Mouse (Mus musculus) midbrain, embryonic 13.5 days (tissue): ENCODE results near the gene Dpp4. TPM values are rescaled to one million over a fixed set of nuclear protein-coding genes. Genes with fewer than 3 reads are reported as not detected.

Source experiments
- ATAC-seq: fragments of 200-750 bp; cut with Nextera tagmentation; 2 replicates; pipeline ENCODE4 v1.8.0; 2017; ENCODE audit warnings: mild to moderate bottlenecking, moderate TSS enrichment, moderate library complexity
- H3K27ac ChIP-seq: fragments of 300-500 bp; sonication (generic); 2 replicates; pipeline ENCODE4 v1.5.1; 2015; ENCODE audit warnings: inconsistent platforms, mild to moderate bottlenecking, moderate library complexity
- H3K27me3 ChIP-seq: fragments of 300-500 bp; sonication (generic); 2 replicates; pipeline ENCODE4 v1.6.1; 2015; ENCODE audit warnings: mild to moderate bottlenecking, inconsistent platforms
- H3K36me3 ChIP-seq: fragments of 300-500 bp; sonication (generic); 2 replicates; pipeline ENCODE4 v1.6.1; 2015; ENCODE audit warnings: mild to moderate bottlenecking, inconsistent platforms
- H3K4me1 ChIP-seq: fragments of 300-500 bp; sonication (generic); replicated peaks from 2 replicates; pipeline ENCODE4 v1.6.1; 2015; ENCODE audit warnings: inconsistent platforms
- H3K4me2 ChIP-seq: fragments of 300-500 bp; sonication (generic); replicated peaks from 2 replicates; pipeline ENCODE4 v1.6.1; 2015; ENCODE audit warnings: moderate library complexity, mild to moderate bottlenecking, inconsistent platforms
- H3K4me3 ChIP-seq: fragments of 300-500 bp; sonication (generic); replicated peaks from 2 replicates; pipeline ENCODE4 v1.5.1; 2015; ENCODE audit warnings: mild to moderate bottlenecking, inconsistent platforms
- H3K9ac ChIP-seq: fragments of 300-500 bp; sonication (generic); replicated peaks from 2 replicates; pipeline ENCODE4 v1.6.1; 2015; ENCODE audit warnings: mild to moderate bottlenecking, inconsistent platforms
- H3K9me3 ChIP-seq: fragments of 300-500 bp; sonication (generic); 2 replicates; pipeline ENCODE4 v1.6.1; 2016; ENCODE audit warnings: mild to moderate bottlenecking, inconsistent platforms
- WGBS: fragments of 180-500 bp; shearing (Covaris S2); methylation state at CpG from one replicate; pipeline ENCODE4 v1.1.7; 2015; 5-methylcytosine and 5-hydroxymethylcytosine counted together
- polyA plus RNA-seq: library from polyadenylated mRNA; unstranded; fragments of >200 nt; fragmentation: Nextera tagmentation; extraction: Ambion mirVana; gene quantifications from 2 replicates; pipeline ENCODE4 v1.2.1, GENCODE M21; 2015

The Dpp4 gene
- 1.4 and 1.6 TPM in 2 replicates for polyA plus RNA-seq

DNA sequence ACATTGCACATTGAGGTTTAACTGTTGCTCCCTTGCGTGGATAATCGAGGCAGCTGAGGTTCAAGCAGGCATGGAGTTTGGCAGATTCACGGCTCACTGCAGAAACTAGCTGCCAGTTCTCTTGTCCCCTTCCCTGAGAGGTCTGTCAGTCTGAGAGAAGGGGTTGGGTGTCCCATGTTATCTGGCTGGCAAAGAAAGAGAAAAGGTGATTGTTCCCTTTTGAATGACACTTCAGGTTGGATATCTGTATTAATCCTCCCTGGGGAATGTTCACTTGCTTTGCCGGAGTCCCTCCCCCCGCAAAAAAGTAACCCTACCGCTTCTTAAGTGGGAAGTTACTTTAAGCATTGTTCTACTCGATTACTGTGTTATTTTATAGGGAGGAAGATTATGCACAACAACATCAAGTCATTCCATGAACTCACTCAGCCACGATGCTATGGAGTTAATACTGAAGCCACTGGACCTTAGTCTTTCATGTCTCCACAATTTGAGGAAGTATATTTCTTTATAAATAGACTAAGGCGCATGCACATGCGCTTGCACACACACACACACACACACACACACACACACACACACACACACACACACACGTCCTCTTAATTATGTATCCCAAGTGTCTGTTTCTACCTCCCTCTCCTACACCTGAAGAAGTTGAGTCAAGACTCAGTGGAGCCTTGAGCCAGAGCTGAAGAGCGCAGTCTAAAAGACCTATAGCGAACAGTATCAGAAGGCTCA, at the start of gene Dpp4:
TSS of gene Dpp4 (minus strand) at position 151 of the 741 bp plus-strand sequence.
- WGBS, result 50% methylated on average over 13 of the region's 13 CpGs
- peaks cover 13% of the 10 kb centered on the region for H3K4me1 ChIP-seq
- ATAC-seq, result no peak
- H3K27me3 ChIP-seq, result peaks cover 24% of the 10 kb centered on the region
- no peak within 1 kb of the TSS for H3K27ac ChIP-seq
- peak within 1 kb of the TSS; percentile 83 for H3K4me2 ChIP-seq
- H3K36me3 ChIP-seq, result no peaks in the 10 kb centered on the region
- H3K9me3 ChIP-seq, result no peaks in the 10 kb centered on the region
- peak within 1 kb of the TSS; percentile 44 for H3K4me3 ChIP-seq
- peak within 1 kb of the TSS; percentile 41 for H3K9ac ChIP-seq

GRCm38 (mm10) chr2:62460815-62461450, 48.9 kb upstream of the Dpp4 start:
- Histone ChIP-seq H3K9ac (no peak overlapping the region), H3K36me3 (no peaks in the 10 kb centered on the region), H3K4me1 (no peaks in the 10 kb centered on the region), H3K4me3 (no peak overlapping the region), H3K27ac (no peak overlapping the region), H3K9me3 (no peaks in the 10 kb centered on the region), H3K4me2 (no peak overlapping the region), H3K27me3 (no peaks in the 10 kb centered on the region)
- no peak for ATAC-seq
- WGBS, result 91% methylated on average over 12 of the region's 12 CpGs

DNA sequence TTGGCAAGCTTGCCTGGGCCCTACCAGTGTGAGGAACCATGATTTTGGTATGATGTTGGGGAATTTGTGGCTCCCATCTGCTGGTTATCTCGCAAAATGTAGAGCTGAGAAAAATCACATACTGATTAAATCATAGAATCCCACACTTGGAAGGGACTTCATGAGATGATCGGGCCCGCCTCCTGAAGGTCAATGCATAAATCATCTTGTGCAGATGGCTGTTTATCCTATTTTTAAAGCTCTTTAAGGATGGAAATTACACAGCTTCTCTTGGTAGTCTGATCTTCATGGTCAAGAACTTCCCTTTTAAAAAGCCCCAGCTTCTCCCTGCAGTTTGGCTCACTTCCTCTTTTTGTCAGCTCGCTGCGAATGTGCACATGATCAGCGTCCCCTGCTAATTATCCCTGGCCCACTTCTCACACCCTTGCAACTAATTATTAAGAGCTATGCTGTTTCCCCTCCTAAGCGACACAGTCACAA, 48.2 kb upstream of the Dpp4 start:
- 88% methylated on average over 7 of the region's 7 CpGs for WGBS
- H3K27ac ChIP-seq, result no peak overlapping the region
- H3K4me3 ChIP-seq, result no peak overlapping the region
- H3K9me3 ChIP-seq, result no peaks in the 10 kb centered on the region
- H3K9ac ChIP-seq, result no peak overlapping the region
- H3K36me3 ChIP-seq, result no peaks in the 10 kb centered on the region
- H3K27me3 ChIP-seq, result no peaks in the 10 kb centered on the region
- no peak overlapping the region for H3K4me2 ChIP-seq
- ATAC-seq, result no peak
- H3K4me1 ChIP-seq, result no peaks in the 10 kb centered on the region

DNA sequence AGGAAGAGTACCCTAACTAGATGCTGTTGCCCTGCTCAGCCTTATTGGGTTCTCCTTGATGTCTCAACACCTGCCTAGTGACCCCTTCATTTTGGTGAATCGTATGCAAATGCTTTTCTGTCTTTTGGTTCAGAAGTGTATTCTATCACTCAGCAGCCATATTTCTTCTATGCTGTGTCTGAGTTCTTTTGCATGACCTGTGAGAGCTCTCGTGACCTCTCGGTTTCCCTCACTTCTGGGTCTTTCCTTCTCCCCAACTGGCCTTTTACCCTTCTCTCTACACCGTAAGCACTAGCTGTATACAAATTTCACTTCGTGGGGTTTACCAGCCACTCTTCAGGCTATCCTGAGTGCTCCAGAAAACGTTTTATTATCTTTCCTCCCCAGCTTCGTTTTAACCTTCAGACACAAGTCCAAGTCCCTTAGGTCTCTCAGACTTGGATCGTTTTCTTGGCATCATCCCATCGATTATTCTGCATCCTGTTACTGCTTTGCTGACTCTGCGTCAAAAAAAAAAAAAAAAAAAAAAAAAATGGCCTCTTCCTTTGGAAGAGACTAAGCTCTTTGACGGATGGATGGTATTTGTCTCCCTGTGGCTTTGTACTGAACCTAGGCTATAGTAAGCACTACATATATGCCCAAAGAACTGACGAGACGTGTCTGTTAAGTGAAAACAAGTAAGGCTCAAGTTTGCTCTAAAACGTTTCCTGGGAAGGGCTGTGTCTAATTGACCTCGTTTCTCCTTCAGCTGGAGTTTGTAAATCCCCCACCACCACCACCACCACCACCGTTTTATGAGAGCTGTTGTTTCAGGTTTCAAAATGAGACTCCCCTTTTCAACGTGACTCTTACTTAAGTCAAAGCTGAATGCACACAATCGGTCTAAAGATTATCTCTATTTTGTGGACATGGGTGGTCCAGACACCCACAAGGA, 47.5 kb upstream of the Dpp4 start:
- Histone ChIP-seq H3K4me3 (no peak overlapping the region), H3K27ac (no peak overlapping the region)
- WGBS, result 72% methylated on average over 18 of the region's 18 CpGs

GRCm38 (mm10) chr2:62458070-62458469, 46.0 kb upstream of the Dpp4 start:
- H3K4me1 ChIP-seq, result no peaks in the 10 kb centered on the region
- ATAC-seq, result no peak
- H3K4me2 ChIP-seq, result no peak overlapping the region
- H3K27ac ChIP-seq, result no peak overlapping the region
- no peaks in the 10 kb centered on the region for H3K36me3 ChIP-seq
- no peaks in the 10 kb centered on the region for H3K27me3 ChIP-seq
- H3K9ac ChIP-seq, result no peak overlapping the region
- no peaks in the 10 kb centered on the region for H3K9me3 ChIP-seq
- no peak overlapping the region for H3K4me3 ChIP-seq
- 41% methylated on average over 9 of the region's 9 CpGs for WGBS

More for the DNA sequence above, 47.5 kb upstream of the Dpp4 start:
- 0 out of 2 replicates have a peak, but pooled peaks have one; percentile 12 for ATAC-seq
- H3K9ac ChIP-seq, result no peak overlapping the region
- H3K27me3 ChIP-seq, result no peaks in the 10 kb centered on the region
- no peaks in the 10 kb centered on the region for H3K4me1 ChIP-seq
- no peaks in the 10 kb centered on the region for H3K36me3 ChIP-seq
- H3K9me3 ChIP-seq, result no peaks in the 10 kb centered on the region
- H3K4me2 ChIP-seq, result no peak overlapping the region

DNA sequence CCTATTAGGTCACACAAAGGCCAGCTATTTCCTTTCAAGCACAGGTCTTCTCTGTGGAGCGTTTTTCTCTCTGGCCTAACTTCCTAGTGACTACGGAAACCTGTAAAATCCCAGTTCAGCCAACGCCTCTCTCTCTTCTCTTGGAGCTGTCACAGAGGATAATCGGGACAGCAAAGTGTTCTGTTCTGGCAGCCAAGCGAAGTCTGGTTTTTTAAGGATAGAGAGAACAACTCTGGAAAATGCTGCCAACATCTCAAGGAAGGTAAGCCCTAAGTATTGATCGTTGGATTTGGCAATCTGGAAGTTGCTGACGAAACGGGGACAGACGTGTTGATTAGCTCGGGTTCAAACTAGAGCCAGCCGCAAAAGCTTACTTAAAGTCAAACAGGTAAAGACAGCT, 43.0 kb upstream of the Dpp4 start:
- Histone ChIP-seq H3K27ac (no peak overlapping the region), H3K9me3 (no peaks in the 10 kb centered on the region), H3K36me3 (no peaks in the 10 kb centered on the region), H3K4me2 (no peak overlapping the region), H3K9ac (no peak overlapping the region), H3K27me3 (no peaks in the 10 kb centered on the region), H3K4me1 (no peaks in the 10 kb centered on the region), H3K4me3 (no peak overlapping the region)
- 88% methylated on average over 11 of the region's 11 CpGs for WGBS
- no peak for ATAC-seq

DNA sequence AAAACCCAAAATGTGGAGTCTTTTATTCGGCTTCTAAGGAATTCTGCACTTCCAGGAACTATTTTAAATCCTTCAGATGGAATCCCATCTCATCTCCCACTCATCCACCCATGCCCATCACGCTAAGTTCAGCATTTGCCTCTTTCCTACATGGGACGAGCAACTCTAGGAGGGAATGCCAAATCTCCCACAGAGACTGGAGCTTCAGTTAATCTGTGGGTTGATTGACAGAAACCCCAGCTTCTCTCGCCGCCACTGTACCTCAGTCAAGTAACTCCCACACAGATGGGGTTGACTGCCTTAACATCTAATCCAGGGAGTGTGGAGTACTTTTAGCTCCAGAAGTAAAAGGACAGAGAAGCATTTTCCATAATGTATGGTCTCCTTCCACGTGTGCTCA, 42.0 kb upstream of the Dpp4 start:
- H3K36me3 ChIP-seq, result no peaks in the 10 kb centered on the region
- H3K4me2 ChIP-seq, result no peak overlapping the region
- 82% methylated on average over 6 of the region's 6 CpGs for WGBS
- H3K27ac ChIP-seq, result no peak overlapping the region
- no peak overlapping the region for H3K9ac ChIP-seq
- H3K4me3 ChIP-seq, result no peak overlapping the region
- no peaks in the 10 kb centered on the region for H3K27me3 ChIP-seq
- no peaks in the 10 kb centered on the region for H3K4me1 ChIP-seq
- no peaks in the 10 kb centered on the region for H3K9me3 ChIP-seq
- ATAC-seq, result no peak

GRCm38 (mm10) chr2:62450364-62450763, 38.3 kb upstream of the Dpp4 start:
- no peak overlapping the region for H3K27ac ChIP-seq
- no peak overlapping the region for H3K9ac ChIP-seq
- no peaks in the 10 kb centered on the region for H3K36me3 ChIP-seq
- no peaks in the 10 kb centered on the region for H3K9me3 ChIP-seq
- no peak for ATAC-seq
- no peak overlapping the region for H3K4me2 ChIP-seq
- no peaks in the 10 kb centered on the region for H3K4me1 ChIP-seq
- H3K4me3 ChIP-seq, result no peak overlapping the region
- 83% methylated on average over 6 of the region's 6 CpGs for WGBS
- H3K27me3 ChIP-seq, result no peaks in the 10 kb centered on the region

DNA sequence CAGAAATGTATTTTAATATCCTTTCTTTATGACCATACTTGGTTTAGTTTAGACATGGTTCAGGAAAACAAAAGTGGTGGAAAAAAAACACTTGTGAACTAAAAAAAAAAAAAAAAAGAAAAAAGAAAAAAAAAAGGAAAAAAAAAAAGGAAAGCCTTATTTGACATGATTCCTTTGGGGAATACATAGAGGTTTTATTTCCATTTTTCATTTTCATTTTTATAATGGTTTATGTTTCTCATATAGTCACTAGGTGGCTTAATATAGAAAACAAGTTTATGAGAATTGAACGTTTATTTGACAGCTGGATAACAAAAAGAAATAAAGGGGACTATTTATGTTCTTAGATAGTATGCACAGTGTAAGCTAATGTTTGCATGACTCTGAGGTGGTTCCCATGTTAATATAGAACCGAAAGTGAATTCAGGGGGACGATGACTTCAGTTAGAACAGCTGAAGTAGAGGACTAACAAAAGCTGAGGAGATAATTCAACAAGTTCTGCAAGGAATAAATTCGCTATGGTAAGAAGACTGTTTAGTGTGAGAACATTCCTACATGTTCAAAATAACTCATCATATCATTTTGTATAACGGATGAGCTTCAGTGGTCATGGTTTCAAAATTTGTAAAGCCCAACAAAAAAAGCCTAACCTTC, 37.8 kb upstream of the Dpp4 start:
- Histone ChIP-seq H3K36me3 (no peaks in the 10 kb centered on the region), H3K4me3 (no peak overlapping the region), H3K27me3 (no peaks in the 10 kb centered on the region), H3K4me2 (no peak overlapping the region), H3K9me3 (no peaks in the 10 kb centered on the region), H3K4me1 (no peaks in the 10 kb centered on the region), H3K9ac (no peak overlapping the region), H3K27ac (no peak overlapping the region)
- no peak for ATAC-seq
- WGBS, result 92% methylated on average over 5 of the region's 5 CpGs

DNA sequence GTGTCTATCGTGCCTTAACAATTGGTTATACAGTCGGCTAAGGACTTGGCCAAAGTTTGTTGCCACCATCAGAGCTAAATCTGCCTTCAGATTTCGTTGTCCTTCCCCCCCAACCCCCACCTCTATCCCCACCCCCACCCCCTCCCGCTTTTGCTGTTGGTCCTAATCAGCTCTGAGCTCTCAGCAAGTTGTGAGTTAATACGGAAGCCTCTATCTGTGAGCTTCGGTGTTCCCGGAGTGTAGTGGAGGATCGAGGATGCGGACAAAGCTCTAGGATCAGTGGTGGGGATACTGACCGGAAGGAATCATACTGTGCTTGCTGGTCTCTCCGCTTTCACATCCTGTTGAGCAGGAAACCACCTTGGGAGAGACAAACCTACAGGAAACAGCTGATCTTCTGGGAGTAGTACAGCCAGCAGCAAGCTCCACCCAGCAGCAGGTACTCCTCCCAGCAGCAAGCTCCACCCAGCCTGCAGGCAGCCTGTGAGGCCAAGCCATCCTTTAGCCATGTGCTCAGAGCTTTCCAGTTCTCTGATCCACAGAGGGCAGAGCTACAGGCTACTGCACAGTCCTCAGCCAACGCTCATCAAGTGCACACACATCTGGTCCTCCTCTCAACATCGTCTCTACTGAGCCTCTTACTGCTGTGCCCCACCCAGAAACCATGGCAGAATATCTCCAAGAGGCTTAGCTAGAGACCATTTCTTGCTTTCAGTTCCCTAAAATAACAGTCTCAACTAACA, 28.9 kb upstream of the Dpp4 start:
- H3K9ac ChIP-seq, result no peak overlapping the region

GRCm38 (mm10) chr2:62440083-62440482, 28.1 kb upstream of the Dpp4 start:
- ATAC-seq, result no peak
- Histone ChIP-seq H3K27me3 (no peaks in the 10 kb centered on the region), H3K9me3 (no peaks in the 10 kb centered on the region), H3K4me1 (no peaks in the 10 kb centered on the region), H3K9ac (no peak overlapping the region), H3K36me3 (no peaks in the 10 kb centered on the region), H3K4me3 (no peak overlapping the region), H3K4me2 (no peak overlapping the region), H3K27ac (no peak overlapping the region)
- 86% methylated on average over 4 of the region's 4 CpGs for WGBS

More for the DNA sequence above, 28.9 kb upstream of the Dpp4 start:
- Histone ChIP-seq H3K4me1 (no peaks in the 10 kb centered on the region), H3K27ac (no peak overlapping the region), H3K27me3 (no peaks in the 10 kb centered on the region), H3K4me3 (no peak overlapping the region), H3K36me3 (no peaks in the 10 kb centered on the region), H3K9me3 (no peaks in the 10 kb centered on the region), H3K4me2 (no peak overlapping the region)
- 66% methylated on average over 13 of the region's 13 CpGs for WGBS
- no peak for ATAC-seq
